Comparison of ENCODE assay signal across 12 mouse cellular contexts in genomic region chr6:58330686-58331085, GRCm38 (mm10). TPM values are rescaled to one million over a fixed set of nuclear protein-coding genes. Genes with fewer than 3 reads are reported as not detected.
DNase-seq lines count a peak whose midpoint lies in the region.
"Had no signal": no experiment of that assay in that cellular context is flagged by ENCODE, and none has a peak within 500 bp of the region (broad histone marks: within the 10 kb centered on the region; RNA-seq: fewer than 3 reads in every experiment).

No protein-coding gene starts in this region.

- DNase-seq in 3134 (ENCODE audit: extremely low read depth, insufficient read length, low spot score) = peak; percentile 1
- peak; percentile 17 for DNase-seq in adrenal gland, postnatal 14 days
- peak; percentile 19 for DNase-seq in heart, postnatal 4 days
- peak; percentile 54 to 65 for DNase-seq in kidney, postnatal 4 days
- peak; percentile 2 for DNase-seq in ovary, postnatal 14 days (ENCODE audit: low spot score)
- peak; percentile 7 for DNase-seq in thymus, postnatal 4 days

RNA-seq across cellular contexts. Expression of gene Vmn1r29, which starts 29.3 kb away (rescaled TPM):
- total RNA-seq in adrenal gland, postnatal 14 days (2021) = not detected in 2 replicates
- not detected for total RNA-seq in heart, postnatal 4 days (2021)
- total RNA-seq: adrenal gland, adult 2 months; adrenal gland, postnatal 25 days; adrenal gland, postnatal 4 days; common myeloid progenitor, adult 5-6 weeks; ES-E14; MEL had no signal

Comparison
In these comparisons a context has a peak if more than half of its experiments do, and no peak if none do; other contexts are left out.
1. Peak in every context shown above with its lines: DNase-seq.
2. DNase-seq: peak in every context shown above with its lines; median percentile 60 in kidney, postnatal 4 days; 19 in heart, postnatal 4 days; 17 in adrenal gland, postnatal 14 days; 7 in thymus, postnatal 4 days; 2 in ovary, postnatal 14 days; 1 in 3134.